Mouse (Mus musculus): ENCODE data around the gene Rnf19b.

Rnf19b gene

DNA sequence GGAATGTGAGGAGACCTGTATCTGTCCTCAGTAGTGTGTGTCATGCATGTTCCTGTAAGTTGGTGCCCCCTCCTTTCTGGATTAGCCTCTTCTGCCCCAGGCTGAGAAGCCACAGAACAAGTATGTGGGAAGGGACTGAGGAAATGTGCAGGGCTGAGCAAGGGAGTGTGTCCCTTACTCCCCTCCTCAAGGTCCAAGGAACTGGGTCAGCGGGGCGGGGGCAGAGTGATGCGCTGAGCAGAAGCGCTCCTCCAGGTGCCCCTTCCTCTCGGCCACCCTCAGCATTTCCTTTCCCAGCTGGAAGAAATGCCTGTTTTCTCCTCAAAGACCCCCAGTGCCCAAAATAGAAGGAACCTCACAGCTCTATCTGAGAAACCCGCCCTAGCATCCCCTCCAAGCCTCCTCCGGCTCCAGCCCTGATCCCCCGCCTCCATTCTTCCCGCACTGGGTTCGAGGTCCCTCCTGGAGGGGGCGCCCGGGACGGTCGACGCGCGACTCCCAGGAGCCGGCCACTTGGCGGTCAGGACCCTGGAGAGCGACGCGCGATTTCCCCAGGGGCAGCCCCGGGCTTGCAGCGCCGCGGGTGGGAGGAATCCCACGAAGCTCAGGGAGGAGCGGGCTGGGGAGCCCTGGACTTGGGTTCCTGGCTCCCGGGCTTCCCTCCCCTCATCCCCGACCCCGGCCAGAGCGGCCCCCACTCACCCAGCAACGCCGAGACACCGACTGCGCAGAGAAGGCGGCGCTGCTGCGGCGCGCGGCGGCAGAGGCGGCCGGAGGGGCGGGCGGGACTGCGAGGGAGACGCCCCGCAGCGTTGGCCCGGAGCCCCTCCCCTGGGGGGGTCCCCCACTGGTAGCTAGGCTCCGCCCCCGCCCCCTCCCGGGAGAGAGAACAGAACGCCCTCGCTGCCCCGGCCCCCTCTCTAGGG lies 62.7 kb downstream of the Rnf19b start:
- DNase-seq, result peak; percentile 42

DNA sequence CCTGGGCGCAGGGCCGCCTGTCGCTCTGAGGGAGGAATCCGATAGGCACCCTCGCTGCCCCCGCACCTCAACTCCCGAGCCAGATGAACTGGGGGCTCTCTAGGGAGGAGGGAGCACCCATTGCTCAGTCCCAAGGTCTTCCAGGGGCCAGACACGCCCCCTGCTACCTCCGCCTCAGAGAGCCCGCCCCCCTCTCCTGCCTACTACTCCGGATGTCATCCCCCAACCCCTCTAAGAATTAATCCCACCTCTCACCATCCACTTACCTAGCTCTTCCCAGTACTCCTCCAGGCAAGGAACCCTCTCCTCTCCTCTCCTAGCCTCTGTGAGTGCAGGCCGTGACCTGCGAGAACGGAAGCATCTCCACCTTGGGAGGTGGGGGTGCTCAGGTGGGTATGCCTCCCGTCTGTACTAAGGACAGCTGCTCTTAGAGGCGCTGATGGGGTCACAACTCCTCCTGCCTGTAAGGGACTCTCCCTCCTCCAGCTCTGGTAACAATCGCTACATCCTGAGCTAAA lies 63.6 kb downstream of the Rnf19b start, which contains the start of gene Hpca:
Gene Hpca (minus strand): TSS at position 468 of the 518 bp plus-strand sequence.
- DNase-seq, result no peak

DNA sequence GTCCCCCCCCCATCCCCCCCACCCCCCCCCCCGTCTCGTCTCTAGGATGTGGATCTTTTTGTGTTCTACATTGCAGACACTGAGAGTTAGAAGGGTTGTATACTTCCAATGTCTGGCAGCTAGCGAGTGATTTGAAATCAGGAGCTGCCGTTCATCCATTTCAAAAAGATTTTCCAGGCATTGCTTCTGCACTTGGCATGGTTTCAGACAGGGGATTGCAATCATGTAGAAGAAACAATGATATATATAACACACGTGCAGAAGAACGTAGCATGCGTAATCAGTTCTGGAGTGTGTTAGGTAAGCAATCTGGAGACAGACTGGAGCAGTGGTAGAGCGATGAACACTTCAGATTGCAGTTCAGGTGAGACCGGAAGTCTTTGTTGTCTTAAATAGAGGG lies 64.0 kb downstream of the Rnf19b start:
- no peak for DNase-seq

DNA sequence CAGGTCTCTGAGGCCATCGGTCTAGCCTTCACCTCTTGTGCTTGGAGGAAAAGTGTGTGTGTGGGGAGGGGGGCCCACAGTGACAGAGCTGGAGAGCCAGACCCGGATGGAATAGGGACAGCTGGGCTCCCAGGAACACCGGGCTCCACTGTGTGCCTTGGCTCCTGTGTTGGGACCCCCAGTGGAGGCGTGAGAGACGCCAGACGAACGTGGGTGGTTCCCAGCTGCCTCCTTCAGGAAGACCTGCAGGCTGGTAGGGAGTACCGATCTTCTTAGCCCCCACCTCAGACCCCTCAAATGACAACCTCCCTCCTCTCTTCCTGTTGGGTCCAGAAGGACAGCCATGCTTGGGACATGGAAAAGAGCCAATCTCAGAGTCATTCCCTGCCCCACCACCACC lies 64.6 kb downstream of the Rnf19b start:
- DNase-seq, result no peak

DNA sequence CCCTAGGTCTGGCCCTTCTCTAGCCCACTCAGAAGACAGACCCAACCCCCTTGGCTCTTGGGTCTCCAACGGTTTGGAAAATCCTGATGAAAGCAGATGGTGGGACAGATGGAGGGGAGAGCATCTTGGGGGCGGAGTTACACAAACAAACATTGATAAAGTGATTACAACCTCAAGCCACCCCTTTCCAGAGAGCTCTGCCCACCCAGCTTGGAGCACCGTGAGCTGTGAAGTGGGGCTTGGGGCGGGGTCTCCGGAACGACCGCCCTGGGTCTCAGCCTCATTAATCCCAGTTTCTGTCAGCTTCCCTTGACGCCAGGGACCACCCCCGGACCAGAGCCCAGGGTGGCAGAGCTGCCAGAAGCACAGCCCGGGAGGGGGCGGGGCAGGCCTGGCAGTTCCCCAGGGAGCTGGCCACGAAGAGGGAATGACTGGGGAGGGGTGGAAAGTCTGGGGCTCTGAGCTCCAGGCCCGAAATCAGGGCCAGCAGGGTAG lies 66.6 kb downstream of the Rnf19b start:
- DNase-seq, result no peak

DNA sequence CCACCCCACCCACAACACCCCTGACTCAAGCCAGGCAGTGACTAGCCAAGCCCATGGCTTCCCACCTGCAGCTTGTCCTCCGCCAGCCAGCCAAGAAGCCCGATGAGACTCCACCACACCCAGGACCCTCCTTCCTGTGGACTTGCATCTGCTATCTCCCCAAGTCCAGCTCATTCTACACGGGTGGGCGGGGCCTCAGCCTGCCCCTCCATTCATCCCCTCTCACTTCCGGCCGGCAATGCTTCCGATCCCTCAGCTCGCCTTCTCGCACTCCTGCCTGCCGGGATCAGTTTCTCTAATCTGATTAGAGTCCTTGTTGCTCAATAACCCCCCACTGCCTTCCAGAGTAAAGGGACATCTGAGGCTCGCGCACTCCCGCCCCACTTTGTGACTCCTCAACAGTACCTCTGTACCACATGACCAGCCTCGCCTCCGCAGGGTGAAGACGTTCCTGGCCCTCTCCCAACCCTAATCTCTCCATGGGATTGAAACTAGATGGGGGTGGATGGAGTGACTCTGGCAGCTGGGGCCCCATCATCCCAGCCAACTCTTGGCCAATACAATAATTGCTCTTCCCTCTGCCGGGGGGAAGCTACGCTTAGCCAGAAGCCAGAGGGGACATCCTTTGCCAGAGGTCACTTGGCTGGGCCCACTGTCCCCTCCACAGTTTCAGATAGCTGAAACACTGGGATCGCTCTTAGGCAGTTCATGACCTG lies 67.8 kb downstream of the Rnf19b start:
- DNase-seq, result no peak

DNA sequence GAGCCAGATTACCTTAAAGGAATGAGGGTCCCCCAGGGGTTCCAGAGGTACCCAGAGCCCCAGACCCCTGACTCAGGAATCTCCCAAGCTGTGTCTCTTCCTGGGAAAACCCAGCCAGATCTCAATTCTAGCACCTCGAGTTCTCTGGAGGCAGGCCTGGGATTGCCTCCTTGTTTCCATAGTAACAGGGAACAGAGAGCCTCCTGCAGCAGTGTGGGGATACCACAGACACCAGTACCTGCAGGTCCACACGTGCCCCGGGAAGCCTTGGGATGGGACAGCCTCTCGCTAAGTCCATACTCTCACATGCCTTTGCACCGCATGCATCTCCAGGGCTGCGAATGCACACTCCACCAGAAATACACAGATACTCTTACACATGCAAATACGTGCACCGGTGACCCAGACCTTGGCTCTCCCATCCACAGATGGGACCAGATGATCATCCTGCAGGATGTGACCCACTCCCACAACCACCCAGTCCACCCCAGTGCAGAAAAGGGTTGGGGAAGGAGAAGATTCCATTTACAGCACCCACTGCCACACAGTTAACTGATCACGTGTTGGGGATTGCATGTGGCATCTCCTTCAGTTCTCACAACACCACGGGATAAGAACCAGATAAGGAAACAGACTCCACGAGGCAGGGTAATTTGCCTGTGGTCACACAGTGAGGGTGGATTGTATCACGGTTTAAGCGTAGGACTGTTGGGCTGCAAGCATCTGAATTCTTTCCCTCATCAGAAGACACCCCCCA lies 70.7 kb downstream of the Rnf19b start:
- DNase-seq, result no peak

DNA sequence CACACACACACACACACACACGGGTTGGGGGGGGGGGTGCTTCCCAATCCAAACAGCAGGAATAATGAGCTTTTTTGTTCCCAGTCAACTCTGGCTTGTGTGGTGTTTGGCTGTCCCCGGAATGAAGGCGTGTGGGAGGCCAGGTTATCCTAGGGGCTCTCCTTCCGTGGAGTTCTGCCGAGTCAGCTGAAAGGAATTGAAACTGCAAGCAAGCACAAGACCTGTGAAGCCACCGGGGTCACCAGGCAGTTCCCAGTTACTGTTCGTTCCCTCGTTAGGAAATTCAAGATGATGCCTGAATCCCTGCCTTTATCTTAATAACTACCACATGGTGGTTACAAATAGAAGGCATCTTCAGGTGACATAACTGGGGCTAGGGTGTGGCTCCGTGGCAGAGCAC lies 71.3 kb downstream of the Rnf19b start:
- DNase-seq, result no peak

DNA sequence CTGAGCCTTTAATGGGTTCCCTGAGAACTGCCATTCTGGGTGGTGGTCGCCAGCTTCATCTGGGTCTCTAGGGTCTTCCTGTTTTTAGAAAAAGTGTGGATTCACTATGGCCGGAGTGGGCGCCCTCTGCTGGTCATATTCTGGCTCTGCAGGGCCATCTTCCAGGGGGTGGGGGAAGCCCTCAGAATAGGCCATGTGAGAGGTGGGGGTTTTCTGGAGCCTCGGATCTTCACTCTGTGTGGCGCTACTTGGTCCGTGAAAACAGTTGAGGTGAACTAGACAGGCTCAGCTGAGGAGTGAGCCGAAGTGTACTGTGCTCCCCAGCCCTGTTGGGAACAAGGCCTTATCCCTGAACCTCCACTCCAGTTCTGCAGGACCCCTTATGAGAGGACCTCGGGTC lies 72.1 kb downstream of the Rnf19b start:
- DNase-seq, result peak; percentile 30

DNA sequence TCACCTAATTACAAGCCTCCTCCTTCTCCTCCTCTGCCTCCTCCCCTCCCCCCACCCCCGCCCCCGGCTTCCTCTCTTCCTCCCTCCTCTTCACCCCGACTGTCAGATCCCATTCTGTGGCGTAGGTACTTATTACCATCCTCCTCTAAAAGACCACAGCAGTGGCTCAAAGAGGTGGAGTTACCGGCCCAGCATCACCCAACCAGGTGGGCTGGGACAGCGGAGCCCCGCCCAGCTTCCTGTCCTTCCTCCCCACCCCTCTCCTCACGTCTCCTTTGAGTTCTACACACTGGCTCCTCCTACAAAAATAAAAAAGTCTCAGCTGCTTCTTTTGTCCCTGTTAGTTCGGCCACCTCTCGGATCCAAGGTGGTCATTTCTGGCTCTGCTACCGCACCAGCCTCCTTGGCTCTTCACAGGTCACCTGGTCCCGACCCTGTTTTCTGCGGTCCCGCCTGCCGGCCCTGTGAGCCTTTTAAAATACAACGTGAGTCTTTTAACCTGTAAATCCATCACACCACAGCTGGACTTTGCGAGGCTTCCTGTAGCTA lies 72.8 kb downstream of the Rnf19b start:
- DNase-seq, result peak; percentile 48

DNA sequence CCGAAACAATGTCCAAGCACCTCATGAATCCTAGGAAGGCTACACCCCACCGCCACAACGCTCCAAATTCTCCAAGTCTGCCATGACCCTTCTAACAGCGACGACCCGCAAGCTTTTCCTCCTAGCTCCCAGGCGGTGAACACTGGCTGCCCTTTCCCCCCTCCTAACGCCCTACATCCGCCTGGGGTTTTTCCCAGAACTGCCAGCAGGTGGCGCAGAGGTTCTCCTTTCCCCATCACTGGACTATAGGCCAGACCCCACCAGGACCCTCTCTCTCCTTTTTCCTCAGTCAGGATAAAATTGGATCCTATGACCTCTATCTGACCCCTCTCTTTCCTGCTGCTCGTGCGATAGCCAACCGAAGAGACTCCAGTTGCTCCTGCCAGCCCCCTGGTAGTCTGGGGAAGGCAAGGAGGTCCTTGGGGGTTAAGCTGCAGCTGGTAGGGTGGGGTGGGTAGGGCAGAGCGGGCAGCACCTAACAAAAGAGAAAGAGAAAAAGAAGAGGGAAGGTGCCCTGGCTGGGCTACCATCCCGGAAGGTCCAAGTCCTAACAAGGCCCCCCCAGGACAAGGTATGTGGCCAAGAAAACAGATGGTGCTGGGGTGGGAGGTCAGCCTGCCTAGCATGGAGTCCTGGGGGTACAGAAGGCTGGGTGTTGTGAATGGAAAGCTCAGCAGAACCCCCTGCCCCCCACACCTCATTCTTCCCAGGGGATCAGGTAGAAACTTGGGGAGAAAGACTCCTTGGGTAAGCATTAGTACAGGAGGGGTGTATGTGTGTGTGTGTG lies 76.9 kb downstream of the Rnf19b start:
- peak; percentile 78 for DNase-seq

All from kidney, adult 9 months (tissue).